Mouse (Mus musculus): ENCODE data around the gene Rps19. TPM values are rescaled to one million over a fixed set of nuclear protein-coding genes. Genes with fewer than 3 reads are reported as not detected.

Rps19 gene
- polyA plus RNA-seq, 1 experiment from 2014 or later = 3,302 TPM

GRCm38 (mm10) chr7:24862853-24863252 is 21.3 kb upstream of the Rps19 start:
- H3K4me3 ChIP-seq (ENCODE audit: low read depth, low read length) = no peak overlapping the region
- TF ChIP-seq EP300 (IDR thresholded peaks at IDR 0.05) (no peak), CTCF (IDR thresholded peaks at IDR 0.05) (no peak)
- H3K27me3 ChIP-seq (replicated peaks; ENCODE audit: insufficient read depth, low read length) = no peaks in the 10 kb centered on the region
- no peaks in the 10 kb centered on the region for H3K36me3 ChIP-seq (ENCODE audit: insufficient read depth, low read length)
- no peak overlapping the region for H3K9ac ChIP-seq (replicated peaks; ENCODE audit: low read depth)
- H3K4me2 ChIP-seq (replicated peaks; ENCODE audit: low read depth, low read length) = no peak overlapping the region
- H3K9me3 ChIP-seq (ENCODE audit: low read length) = no peaks in the 10 kb centered on the region
- ATAC-seq (no peak), DNase-seq (ENCODE audit: low spot score) (no peak)
- H3K27ac ChIP-seq (ENCODE audit: low read length) = no peak overlapping the region
- 83% methylated on average over 4 of the region's 4 CpGs for WGBS
- no peaks in the 10 kb centered on the region for H3K4me1 ChIP-seq (ENCODE audit: insufficient read depth, low read depth, low read length)

GRCm38 (mm10) chr7:24864156-24864555 is 20.0 kb upstream of the Rps19 start:
- DNase-seq (ENCODE audit: low spot score) (no peak), ATAC-seq (no peak)
- H3K4me1 ChIP-seq (ENCODE audit: insufficient read depth, low read depth, low read length) = no peaks in the 10 kb centered on the region
- no peak overlapping the region for H3K4me3 ChIP-seq (ENCODE audit: low read depth, low read length)
- no peaks in the 10 kb centered on the region for H3K9me3 ChIP-seq (ENCODE audit: low read length)
- no peaks in the 10 kb centered on the region for H3K36me3 ChIP-seq (ENCODE audit: insufficient read depth, low read length)
- no peak overlapping the region for H3K4me2 ChIP-seq (replicated peaks; ENCODE audit: low read depth, low read length)
- 35% methylated on average over 6 of the region's 6 CpGs for WGBS
- TF ChIP-seq CTCF (IDR thresholded peaks at IDR 0.05) (no peak), EP300 (IDR thresholded peaks at IDR 0.05) (no peak)
- no peaks in the 10 kb centered on the region for H3K27me3 ChIP-seq (replicated peaks; ENCODE audit: insufficient read depth, low read length)
- H3K9ac ChIP-seq (replicated peaks; ENCODE audit: low read depth) = no peak overlapping the region
- H3K27ac ChIP-seq (ENCODE audit: low read length) = no peak overlapping the region

GRCm38 (mm10) chr7:24869080-24869479 is 15.1 kb upstream of the Rps19 start:
- no peaks in the 10 kb centered on the region for H3K9me3 ChIP-seq (ENCODE audit: low read length)
- H3K4me3 ChIP-seq (ENCODE audit: low read depth, low read length) = no peak overlapping the region
- ATAC-seq (no peak), DNase-seq (ENCODE audit: low spot score) (no peak)
- WGBS = 66% methylated on average over 17 of the region's 17 CpGs
- no peak for TF ChIP-seq CTCF (IDR thresholded peaks at IDR 0.05)
- TF ChIP-seq EP300 (IDR thresholded peaks at IDR 0.05) = no peak
- H3K4me2 ChIP-seq (replicated peaks; ENCODE audit: low read depth, low read length) = no peak overlapping the region
- no peak overlapping the region for H3K9ac ChIP-seq (replicated peaks; ENCODE audit: low read depth)
- no peak overlapping the region for H3K27ac ChIP-seq (ENCODE audit: low read length)
- no peaks in the 10 kb centered on the region for H3K27me3 ChIP-seq (replicated peaks; ENCODE audit: insufficient read depth, low read length)
- no peaks in the 10 kb centered on the region for H3K36me3 ChIP-seq (ENCODE audit: insufficient read depth, low read length)
- no peaks in the 10 kb centered on the region for H3K4me1 ChIP-seq (ENCODE audit: insufficient read depth, low read depth, low read length)

- DNase-seq (ENCODE audit: low spot score) (no peak), ATAC-seq (no peak)
- no peaks in the 10 kb centered on the region for H3K9me3 ChIP-seq (ENCODE audit: low read length)
- no peak within 1 kb of the TSS for H3K9ac ChIP-seq (replicated peaks; ENCODE audit: low read depth)
- TF ChIP-seq CTCF (IDR thresholded peaks at IDR 0.05) (no peak), EP300 (IDR thresholded peaks at IDR 0.05) (no peak)
- 47% methylated on average over 38 of the region's 41 CpGs for WGBS
- no peaks in the 10 kb centered on the region for H3K36me3 ChIP-seq (ENCODE audit: insufficient read depth, low read length)
- H3K27ac ChIP-seq (ENCODE audit: low read length) = no peak within 1 kb of the TSS
- no peaks in the 10 kb centered on the region for H3K4me1 ChIP-seq (ENCODE audit: insufficient read depth, low read depth, low read length)
- no peaks in the 10 kb centered on the region for H3K27me3 ChIP-seq (replicated peaks; ENCODE audit: insufficient read depth, low read length)
- H3K4me3 ChIP-seq (ENCODE audit: low read depth, low read length) = no peak within 1 kb of the TSS
- no peak within 1 kb of the TSS for H3K4me2 ChIP-seq (replicated peaks; ENCODE audit: low read depth, low read length)
Observed at GRCm38 (mm10) chr7:24869532-24870165, 14.5 kb upstream of the Rps19 start, which contains the start of the genes Lypd4 and Dmrtc2. Gene Lypd4, minus strand, starts transcription at chr7:24869941. Gene Dmrtc2, plus strand, starts transcription at chr7:24870057.

DNA sequence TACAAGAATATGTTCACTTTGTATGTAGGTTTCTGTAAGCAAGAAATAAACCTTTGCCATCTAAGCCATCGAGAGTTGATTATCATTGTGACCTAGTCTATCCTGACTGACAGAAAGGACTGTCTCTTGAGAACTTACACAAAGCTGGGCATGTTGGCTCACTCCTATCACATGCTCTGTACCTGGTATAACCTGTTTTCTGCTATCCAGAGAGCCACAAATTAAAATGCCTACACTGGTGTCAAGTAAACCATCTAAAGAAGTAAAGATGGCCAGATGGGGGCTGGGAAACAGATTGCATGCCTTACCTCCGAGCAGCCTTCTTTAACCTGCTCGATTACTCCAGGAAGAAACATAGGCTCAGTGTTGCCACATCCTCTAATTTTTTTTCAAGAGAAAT is 6.6 kb upstream of the Rps19 start:
- no peak overlapping the region for H3K4me2 ChIP-seq (replicated peaks; ENCODE audit: low read depth, low read length)
- no peaks in the 10 kb centered on the region for H3K27me3 ChIP-seq (replicated peaks; ENCODE audit: insufficient read depth, low read length)
- H3K9me3 ChIP-seq (ENCODE audit: low read length) = no peaks in the 10 kb centered on the region
- WGBS = 60% methylated on average over 3 of the region's 3 CpGs
- DNase-seq (ENCODE audit: low spot score) = no peak
- no peak overlapping the region for H3K9ac ChIP-seq (replicated peaks; ENCODE audit: low read depth)
- H3K27ac ChIP-seq (ENCODE audit: low read length) = no peak overlapping the region
- H3K36me3 ChIP-seq (ENCODE audit: insufficient read depth, low read length) = no peaks in the 10 kb centered on the region
- TF ChIP-seq EP300 (IDR thresholded peaks at IDR 0.05) (no peak), CTCF (IDR thresholded peaks at IDR 0.05) (no peak)
- H3K4me3 ChIP-seq (ENCODE audit: low read depth, low read length) = no peak overlapping the region
- no peak for ATAC-seq
- no peaks in the 10 kb centered on the region for H3K4me1 ChIP-seq (ENCODE audit: insufficient read depth, low read depth, low read length)

GRCm38 (mm10) chr7:24879620-24880019 is 4.6 kb upstream of the Rps19 start:
- Histone ChIP-seq H3K4me1 (ENCODE audit: insufficient read depth, low read depth, low read length) (no peaks in the 10 kb centered on the region), H3K9me3 (ENCODE audit: low read length) (no peaks in the 10 kb centered on the region), H3K27me3 (replicated peaks; ENCODE audit: insufficient read depth, low read length) (no peaks in the 10 kb centered on the region), H3K4me3 (ENCODE audit: low read depth, low read length) (no peak overlapping the region), H3K36me3 (ENCODE audit: insufficient read depth, low read length) (no peaks in the 10 kb centered on the region), H3K27ac (ENCODE audit: low read length) (no peak overlapping the region), H3K9ac (replicated peaks; ENCODE audit: low read depth) (no peak overlapping the region), H3K4me2 (replicated peaks; ENCODE audit: low read depth, low read length) (no peak overlapping the region)
- TF ChIP-seq EP300 (IDR thresholded peaks at IDR 0.05) (no peak), CTCF (IDR thresholded peaks at IDR 0.05) (no peak)
- no peak for DNase-seq (ENCODE audit: low spot score)
- 42% methylated on average over 2 of the region's 2 CpGs for WGBS
- no peak for ATAC-seq

All from lung, postnatal 0 days (tissue).